Mouse (Mus musculus) midbrain, postnatal 0 days (tissue): Measurements from ENCODE around the gene Amtn. TPM values are rescaled to one million over a fixed set of nuclear protein-coding genes. Genes with fewer than 3 reads are reported as not detected.

Experiments
- ATAC-seq: fragments of 200-750 bp; cut with Nextera tagmentation; 2 replicates; pipeline ENCODE4 v1.8.0; 2017; ENCODE audit warnings: moderate number of reproducible peaks, mild to moderate bottlenecking, moderate TSS enrichment, moderate library complexity; ENCODE audit not compliant: low FRiP score
- DNase-seq: peaks from one replicate; pipeline ENCODE4 v3.0.0-alpha.2; 2015; ENCODE audit warnings: low spot score
- H3K27ac ChIP-seq: fragments of 300-500 bp; sonication (generic); 2 replicates; pipeline ENCODE4 v1.5.1; 2014; ENCODE audit warnings: low read depth, mild to moderate bottlenecking, low read length, mixed read lengths
- H3K27me3 ChIP-seq: fragments of 300-500 bp; sonication (generic); 2 replicates; pipeline ENCODE4 v1.6.1; 2014; ENCODE audit warnings: low read length, control low read depth, mixed read lengths; ENCODE audit not compliant: insufficient read depth
- H3K36me3 ChIP-seq: fragments of 300-500 bp; sonication (generic); 2 replicates; pipeline ENCODE4 v1.6.1; 2014; ENCODE audit warnings: low read length, control low read depth, mixed read lengths; ENCODE audit not compliant: insufficient read depth
- H3K4me1 ChIP-seq: fragments of 300-500 bp; sonication (generic); 2 replicates; pipeline ENCODE4 v1.6.1; 2014; ENCODE audit warnings: mild to moderate bottlenecking, control low read depth, antibody characterized with exemption, low read length, mixed read lengths; ENCODE audit not compliant: insufficient read depth
- H3K4me2 ChIP-seq: fragments of 300-500 bp; sonication (generic); 2 replicates; pipeline ENCODE4 v1.6.1; 2014; ENCODE audit warnings: low read depth, mild to moderate bottlenecking, low read length, mixed read lengths; ENCODE audit not compliant: poor library complexity, severe bottlenecking
- H3K4me3 ChIP-seq: fragments of 300-500 bp; sonication (generic); 2 replicates; pipeline ENCODE4 v1.5.1; 2014; ENCODE audit warnings: low read depth, mild to moderate bottlenecking, low read length, moderate library complexity
- H3K9ac ChIP-seq: fragments of 300-500 bp; sonication (generic); replicated peaks from 2 replicates; pipeline ENCODE4 v1.6.1; 2014; ENCODE audit warnings: mild to moderate bottlenecking, low read length, moderate library complexity, mixed read lengths; ENCODE audit not compliant: poor library complexity, severe bottlenecking
- H3K9me3 ChIP-seq: fragments of 300-500 bp; sonication (generic); 2 replicates; pipeline ENCODE4 v1.6.1; 2016; ENCODE audit warnings: low read length, control low read depth
- CTCF ChIP-seq: IDR thresholded peaks from 2 replicates; pipeline ENCODE4 v1.5.1; 2016; ENCODE audit warnings: antibody characterized with exemption, mild to moderate bottlenecking
- WGBS: fragments of 180-500 bp; shearing (Covaris S2); extraction: QIAGEN DNeasy Blood & Tissue Kit; methylation state at CpG from one replicate; pipeline ENCODE4 v1.1.7; 2014; 5-methylcytosine and 5-hydroxymethylcytosine counted together
- polyA plus RNA-seq: library from polyadenylated mRNA; unstranded; fragments of >200 nt; fragmentation: Nextera tagmentation; extraction: Ambion mirVana; gene quantifications from 2 replicates; pipeline ENCODE4 v1.2.1, GENCODE M21; 2015
- total RNA-seq: library from RNA; depleted of rRNA; stranded (reverse); fragments of >200 nt; gene quantifications from 2 replicates; pipeline ENCODE4 v1.2.3, GENCODE M21; 2014; rRNA removed

Amtn gene
- total and polyA plus RNA-seq, 2 experiments from 2014 or later, result not detected

- no peak overlapping the region for H3K4me3 ChIP-seq
- H3K9me3 ChIP-seq, result no peaks in the 10 kb centered on the region
- 21% methylated on average over 1 of the region's 1 CpGs for whole genome bisulfite sequencing
- DNase-seq (peak; percentile 27), ATAC-seq (0 out of 2 replicates have a peak, but pooled peaks have one; percentile 23)
- H3K36me3 ChIP-seq, result no peaks in the 10 kb centered on the region
- H3K27ac ChIP-seq, result no peak overlapping the region
- no peaks in the 10 kb centered on the region for H3K4me1 ChIP-seq
- H3K4me2 ChIP-seq, result no peak overlapping the region
- TF ChIP-seq CTCF, result no peak
- no peaks in the 10 kb centered on the region for H3K27me3 ChIP-seq
- no peak overlapping the region for H3K9ac ChIP-seq
Measured at GRCm38 (mm10) chr5:88426753-88427152, 50.8 kb downstream of the Amtn start.

Other genes with a start within 250 kb of the Amtn start
- not detected in 2 replicates for gene Gm11115, start 222.0 kb upstream of the Amtn start, total RNA-seq
- gene Gm11115, start 222.0 kb upstream of the Amtn start, polyA plus RNA-seq, result not detected in 2 replicates
- gene Gm7714, start 107.2 kb upstream of the Amtn start, total RNA-seq, result not detected in 2 replicates
- not detected in 2 replicates for gene Gm7714, start 107.2 kb upstream of the Amtn start, polyA plus RNA-seq
- gene Prol1, start 58.8 kb upstream of the Amtn start, total RNA-seq, result not detected in 2 replicates
- gene Prol1, start 58.8 kb upstream of the Amtn start, polyA plus RNA-seq, result not detected in 2 replicates
- not detected in 2 replicates for gene Ambn, start 79.9 kb downstream of the Amtn start, total RNA-seq
- 0.17 TPM in 1 of 2 replicates, not detected in the other for gene Ambn, start 79.9 kb downstream of the Amtn start, polyA plus RNA-seq
- gene Enam, start 111.9 kb downstream of the Amtn start, total RNA-seq, result not detected in 2 replicates
- not detected in 2 replicates for gene Enam, start 111.9 kb downstream of the Amtn start, polyA plus RNA-seq
- 0.82 and 1.7 TPM in 2 replicates for gene Jchain, start 151.8 kb downstream of the Amtn start, total RNA-seq
- gene Jchain, start 151.8 kb downstream of the Amtn start, polyA plus RNA-seq, result 0.47 and 0.58 TPM in 2 replicates
- gene Utp3, start 178.4 kb downstream of the Amtn start, total RNA-seq, result 12.8 and 16.5 TPM in 2 replicates
- gene Utp3, start 178.4 kb downstream of the Amtn start, polyA plus RNA-seq, result 51.1 and 55.1 TPM in 2 replicates
- 250 and 309 TPM in 2 replicates for gene Rufy3, start 188.9 kb downstream of the Amtn start, total RNA-seq
- gene Rufy3, start 188.9 kb downstream of the Amtn start, polyA plus RNA-seq, result 212 and 248 TPM in 2 replicates